Mouse (Mus musculus): ENCODE measurements around the gene Cd160.

- no peak for TF ChIP-seq POLR2A (IDR thresholded peaks at IDR 0.05; ENCODE audit: low read depth, low read length)
- TF ChIP-seq CTCF (IDR thresholded peaks at IDR 0.05; ENCODE audit: extremely low read depth, insufficient read length, insufficient replicate concordance, low read depth, low read length), result no peak
These were observed 73.2 kb downstream of the Cd160 start for GRCm38 (mm10) chr3:96755935-96756334.
